Mouse (Mus musculus) heart, postnatal 0 days (tissue): ENCODE measurements around the gene Nfasc.

Experiments
- CTCF ChIP-seq: IDR thresholded peaks from 2 replicates; pipeline ENCODE4 v1.5.1; 2016; ENCODE audit warnings: antibody characterized with exemption, control low read depth, low read depth
- EP300 ChIP-seq: IDR thresholded peaks from 2 replicates; pipeline ENCODE4 v1.6.1; 2016; ENCODE audit warnings: antibody characterized with exemption, low read depth

DNA sequence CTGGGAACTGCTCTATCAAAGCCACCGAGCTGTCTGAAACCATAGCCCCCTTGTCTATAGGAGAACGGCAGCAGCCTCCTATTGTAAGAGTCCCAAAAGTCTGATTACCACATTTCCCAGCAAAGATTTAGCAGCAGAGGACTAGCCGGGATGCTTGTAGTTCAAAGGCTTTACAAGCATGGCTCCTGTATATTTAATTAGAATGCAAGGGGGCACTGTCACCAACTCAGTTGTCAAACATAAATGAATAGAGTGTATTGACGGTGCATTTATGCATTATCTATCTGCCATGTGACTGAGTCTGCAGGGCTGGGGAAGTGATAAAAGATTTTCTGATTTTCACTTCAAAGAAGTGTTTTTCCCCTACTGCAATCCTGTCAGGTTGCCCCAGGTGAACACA, 156.2 kb downstream of the Nfasc start:
- no peak for TF ChIP-seq CTCF
- TF ChIP-seq EP300, result no peak
